ENCODE assay signal across 24 mouse cellular contexts in genomic region chr17:83574615-83575014, GRCm38 (mm10). TPM values are rescaled to one million over a fixed set of nuclear protein-coding genes. Genes with fewer than 3 reads are reported as not detected.
"Had no signal": no experiment of that assay in that cellular context is flagged by ENCODE, and none has a peak within 500 bp of the region (broad histone marks: within the 10 kb centered on the region; RNA-seq: fewer than 3 reads in every experiment).

No protein-coding gene starts in this region.

- H3K9me3 ChIP-seq: kidney, embryonic 15.5 days; limb, embryonic 10.5 days; limb, embryonic 13.5 days; liver, embryonic 12.5 days; liver, embryonic 15.5 days; lung, embryonic 15.5 days; megakaryocyte, embryonic 14.5 days; midbrain, embryonic 10.5 days; midbrain, embryonic 13.5 days had no signal

- H3K27me3 ChIP-seq: kidney, embryonic 15.5 days; limb, embryonic 13.5 days; liver, embryonic 12.5 days; liver, embryonic 15.5 days; lung, embryonic 15.5 days; midbrain, embryonic 13.5 days had no signal

- H3K4me3 ChIP-seq: kidney, embryonic 15.5 days; layer of hippocampus, adult 2 months; limb, embryonic 10.5 days; limb, embryonic 13.5 days; liver, embryonic 12.5 days; liver, embryonic 15.5 days; lung, embryonic 15.5 days; megakaryocyte, embryonic 14.5 days; midbrain, embryonic 10.5 days; midbrain, embryonic 13.5 days had no signal

- ATAC-seq: liver, embryonic 12.5 days; midbrain, embryonic 13.5 days; midbrain, embryonic 16.5 days had no signal

- H3K36me3 ChIP-seq: kidney, embryonic 15.5 days; limb, embryonic 10.5 days; limb, embryonic 13.5 days; liver, embryonic 12.5 days; liver, embryonic 15.5 days; lung, embryonic 15.5 days; midbrain, embryonic 10.5 days; midbrain, embryonic 13.5 days had no signal

- H3K4me1 ChIP-seq: liver, embryonic 12.5 days; liver, embryonic 15.5 days; midbrain, embryonic 10.5 days had no signal

- DNase-seq: kidney, adult 8-10 months; kidney, postnatal 14 days; kidney, postnatal 4 days; layer of hippocampus, adult 9-11 months; liver; lung, adult 18-20 months; lung, postnatal 10 days; lung, postnatal 36 days; thymus, postnatal 25 days had no signal

- H3K27ac ChIP-seq: kidney, embryonic 15.5 days; layer of hippocampus, adult 2 months; limb, embryonic 10.5 days; limb, embryonic 13.5 days; liver, embryonic 12.5 days; liver, embryonic 15.5 days; lung, embryonic 15.5 days; midbrain, embryonic 10.5 days; midbrain, embryonic 13.5 days had no signal

RNA-seq across cellular contexts. Expression of gene Kcng3, which starts 57.1 kb away (rescaled TPM):
- polyA plus RNA-seq: kidney, embryonic 15.5 days; limb, embryonic 10.5 days; limb, embryonic 13.5 days; liver, embryonic 15.5 days; lung, embryonic 15.5 days; midbrain, embryonic 10.5 days; midbrain, embryonic 13.5 days; neural tube, embryonic 11.5 days; neural tube, embryonic 14.5 days; stomach, embryonic 16.5 days; thymus, postnatal 0 days had no signal
